Mouse (Mus musculus) intestine, embryonic 15.5 days (tissue): ENCODE measurements at regions not wholly inside any gene's neighbourhood (a gene's known extent, or its start where the extent isn't known, plus 50 kb on each side); places are given as distances from the start of the nearest gene placed in this dataset.
A peak's percentile ranks its signal among the peaks of the same experiment; 100 is the strongest.

Source experiments
- ATAC-seq: fragments of 200-750 bp; cut with Nextera tagmentation; 2 replicates; pipeline ENCODE4 v1.8.0; 2017; ENCODE audit warnings: moderate TSS enrichment, moderate library complexity
- H3K27ac ChIP-seq: fragments of 300-500 bp; sonication (generic); 2 replicates; pipeline ENCODE4 v1.5.1; 2015; ENCODE audit warnings: mild to moderate bottlenecking, inconsistent platforms
- H3K27me3 ChIP-seq: fragments of 300-500 bp; sonication (generic); replicated peaks from 2 replicates; pipeline ENCODE4 v1.6.1; 2015; ENCODE audit warnings: inconsistent platforms
- H3K36me3 ChIP-seq: fragments of 300-500 bp; sonication (generic); 2 replicates; pipeline ENCODE4 v1.6.1; 2015; ENCODE audit warnings: inconsistent platforms
- H3K4me1 ChIP-seq: fragments of 300-500 bp; sonication (generic); replicated peaks from 2 replicates; pipeline ENCODE4 v1.6.1; 2015; ENCODE audit warnings: inconsistent platforms
- H3K4me2 ChIP-seq: fragments of 300-500 bp; sonication (generic); replicated peaks from 2 replicates; pipeline ENCODE4 v1.6.1; 2015; ENCODE audit warnings: mild to moderate bottlenecking, inconsistent platforms
- H3K4me3 ChIP-seq: fragments of 300-500 bp; sonication (generic); replicated peaks from 2 replicates; pipeline ENCODE4 v1.5.1; 2015; ENCODE audit warnings: inconsistent platforms
- H3K9ac ChIP-seq: fragments of 300-500 bp; sonication (generic); 2 replicates; pipeline ENCODE4 v1.6.1; 2015; ENCODE audit warnings: inconsistent platforms
- H3K9me3 ChIP-seq: fragments of 300-500 bp; sonication (generic); 2 replicates; pipeline ENCODE4 v1.6.1; 2016; ENCODE audit warnings: inconsistent platforms
- WGBS: fragments of 180-500 bp; shearing (Covaris S2); methylation state at CpG from one replicate; pipeline ENCODE4 v1.1.7; 2015; 5-methylcytosine and 5-hydroxymethylcytosine counted together

DNA sequence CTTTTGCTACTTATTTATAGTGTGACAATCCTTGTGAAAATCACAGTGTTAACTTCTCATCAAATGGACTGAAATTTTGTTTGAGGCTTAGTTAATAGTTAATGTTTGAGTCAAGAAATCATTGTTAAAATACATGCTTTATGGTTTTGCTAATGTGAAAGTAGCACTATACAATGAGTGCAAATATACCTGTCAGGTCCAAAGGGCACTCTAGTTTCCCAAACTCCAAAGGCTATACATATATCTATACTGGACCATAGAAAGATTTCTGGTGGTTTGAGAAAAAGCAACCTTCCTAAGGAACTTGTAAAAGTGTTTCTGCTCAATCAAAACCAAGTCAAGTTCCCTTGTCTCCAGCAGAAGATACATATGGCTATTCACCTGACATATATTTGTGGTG, 258.3 kb upstream of the Dsel start:
- no peaks in the 10 kb centered on the region for H3K27me3 ChIP-seq
- H3K4me3 ChIP-seq, result no peak overlapping the region
- H3K4me2 ChIP-seq, result no peak overlapping the region
- H3K4me1 ChIP-seq, result no peaks in the 10 kb centered on the region
- no peak overlapping the region for H3K9ac ChIP-seq
- no peak overlapping the region for H3K27ac ChIP-seq
- no peaks in the 10 kb centered on the region for H3K9me3 ChIP-seq
- peak; percentile 87 for ATAC-seq
- no peaks in the 10 kb centered on the region for H3K36me3 ChIP-seq

DNA sequence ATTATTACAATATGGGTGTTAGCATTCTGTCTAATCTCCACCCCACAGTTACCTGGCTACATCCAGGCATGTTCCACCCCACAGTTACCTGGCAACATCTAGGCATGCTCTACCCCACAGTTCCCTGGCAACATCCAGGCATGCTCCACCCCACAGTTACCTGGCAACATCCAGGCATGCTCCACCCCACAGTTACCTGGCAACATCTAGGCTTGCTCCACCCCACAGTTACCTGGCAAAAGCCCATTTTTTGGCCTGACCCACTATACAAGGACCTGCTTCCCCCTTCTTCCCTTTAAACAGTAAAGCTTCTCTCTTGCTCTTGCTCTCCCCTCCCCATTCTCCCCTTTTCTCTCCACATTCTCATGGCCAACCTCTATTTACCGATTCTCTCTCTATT, 238.7 kb upstream of the Dsel start:
- WGBS, result 89% methylated on average over 1 of the region's 1 CpGs

GRCm38 (mm10) chr1:112059909-112060308, 195.2 kb upstream of the Dsel start:
- H3K4me2 ChIP-seq, result no peak overlapping the region
- no peak for ATAC-seq
- no peak overlapping the region for H3K27ac ChIP-seq
- no peaks in the 10 kb centered on the region for H3K36me3 ChIP-seq
- H3K9ac ChIP-seq, result no peak overlapping the region
- H3K9me3 ChIP-seq, result no peaks in the 10 kb centered on the region
- no peaks in the 10 kb centered on the region for H3K4me1 ChIP-seq
- H3K4me3 ChIP-seq, result no peak overlapping the region
- no peaks in the 10 kb centered on the region for H3K27me3 ChIP-seq

More for the DNA sequence above, 238.7 kb upstream of the Dsel start:
- Histone ChIP-seq H3K9me3 (no peaks in the 10 kb centered on the region), H3K27ac (no peak overlapping the region), H3K27me3 (no peaks in the 10 kb centered on the region), H3K36me3 (no peaks in the 10 kb centered on the region), H3K4me3 (no peak overlapping the region), H3K9ac (no peak overlapping the region), H3K4me2 (no peak overlapping the region), H3K4me1 (no peaks in the 10 kb centered on the region)
- no peak for ATAC-seq

GRCm38 (mm10) chr1:112053926-112054325, 189.2 kb upstream of the Dsel start:
- Histone ChIP-seq H3K9ac (no peak overlapping the region), H3K27ac (no peak overlapping the region), H3K4me3 (no peak overlapping the region), H3K4me2 (no peak overlapping the region), H3K27me3 (no peaks in the 10 kb centered on the region), H3K4me1 (no peaks in the 10 kb centered on the region), H3K36me3 (no peaks in the 10 kb centered on the region), H3K9me3 (no peaks in the 10 kb centered on the region)
- ATAC-seq, result no peak
- WGBS, result 88% methylated on average over 6 of the region's 6 CpGs

- Histone ChIP-seq H3K36me3 (no peaks in the 10 kb centered on the region), H3K4me1 (no peaks in the 10 kb centered on the region), H3K4me2 (no peak overlapping the region), H3K4me3 (no peak overlapping the region), H3K9me3 (no peaks in the 10 kb centered on the region), H3K27ac (no peak overlapping the region), H3K9ac (no peak overlapping the region), H3K27me3 (no peaks in the 10 kb centered on the region)
- ATAC-seq, result no peak
Measured at GRCm38 (mm10) chr1:112043061-112043460, 178.3 kb upstream of the Dsel start.

GRCm38 (mm10) chr1:112039878-112040277, 175.2 kb upstream of the Dsel start:
- Histone ChIP-seq H3K4me3 (no peak overlapping the region), H3K27ac (no peak overlapping the region), H3K4me2 (no peak overlapping the region), H3K4me1 (no peaks in the 10 kb centered on the region), H3K27me3 (no peaks in the 10 kb centered on the region), H3K9me3 (no peaks in the 10 kb centered on the region), H3K36me3 (no peaks in the 10 kb centered on the region), H3K9ac (no peak overlapping the region)
- no peak for ATAC-seq

GRCm38 (mm10) chr1:112028533-112028932, 163.8 kb upstream of the Dsel start:
- Histone ChIP-seq H3K27ac (no peak overlapping the region), H3K9me3 (no peaks in the 10 kb centered on the region), H3K4me1 (no peaks in the 10 kb centered on the region), H3K4me3 (no peak overlapping the region), H3K4me2 (no peak overlapping the region), H3K27me3 (no peaks in the 10 kb centered on the region), H3K9ac (no peak overlapping the region), H3K36me3 (no peaks in the 10 kb centered on the region)
- 65% methylated on average over 5 of the region's 5 CpGs for WGBS
- no peak for ATAC-seq
